Mouse (Mus musculus) adrenal gland, adult (tissue): ENCODE data around the gene Acacb.
A peak's percentile ranks its signal among the peaks of the same experiment; 100 is the strongest.

Experiments
- DNase-seq, 2 experiments: peaks; one replicate each; pipeline ENCODE4 v3.0.0; 2022 to 2023; ENCODE audit warnings: low spot score in 1 of 2; ENCODE audit not compliant: inconsistent age in 2 of 2

The Acacb gene

DNA sequence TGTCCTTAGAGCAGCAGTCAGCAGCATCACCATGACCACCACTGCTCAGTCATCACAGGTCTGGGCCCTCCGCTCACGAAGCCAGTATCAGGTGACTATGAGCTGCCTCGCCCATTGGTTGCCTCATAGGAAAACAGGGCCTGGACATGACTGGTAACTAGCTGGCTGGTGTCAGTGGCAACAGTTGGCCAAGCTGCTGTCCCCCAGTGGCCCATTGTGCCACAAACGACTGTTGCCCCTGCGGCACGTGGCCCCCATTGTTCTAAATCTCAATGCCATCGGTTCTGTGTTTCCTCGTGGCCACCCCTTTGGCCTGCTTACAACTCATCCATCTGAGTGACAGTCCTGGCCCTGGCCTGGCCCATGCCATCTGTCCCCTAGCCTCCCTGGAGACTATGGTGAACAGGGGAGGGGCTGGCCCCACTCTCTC is 117.7 kb downstream of the Acacb start:
- no peak for DNase-seq

DNA sequence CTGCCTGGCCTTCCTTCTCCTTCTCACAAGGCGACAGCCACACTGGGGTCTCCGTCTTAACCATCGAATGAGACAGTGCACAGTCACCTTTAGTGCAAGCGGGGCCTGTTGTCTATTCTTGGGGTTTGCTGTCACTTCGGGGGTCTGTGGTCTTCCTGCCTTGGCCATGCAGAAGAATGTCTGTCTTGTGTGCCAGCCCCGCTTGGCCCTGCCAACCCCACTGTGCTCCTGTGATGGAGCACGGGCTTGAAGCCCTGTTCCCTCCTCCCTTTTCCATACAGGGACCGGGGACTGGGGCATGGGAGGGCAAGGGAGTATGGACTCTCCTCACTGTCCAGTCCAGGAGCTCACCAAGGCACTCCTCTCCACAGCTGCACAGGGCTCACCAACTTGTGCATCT is 118.5 kb downstream of the Acacb start:
- DNase-seq, result no peak

DNA sequence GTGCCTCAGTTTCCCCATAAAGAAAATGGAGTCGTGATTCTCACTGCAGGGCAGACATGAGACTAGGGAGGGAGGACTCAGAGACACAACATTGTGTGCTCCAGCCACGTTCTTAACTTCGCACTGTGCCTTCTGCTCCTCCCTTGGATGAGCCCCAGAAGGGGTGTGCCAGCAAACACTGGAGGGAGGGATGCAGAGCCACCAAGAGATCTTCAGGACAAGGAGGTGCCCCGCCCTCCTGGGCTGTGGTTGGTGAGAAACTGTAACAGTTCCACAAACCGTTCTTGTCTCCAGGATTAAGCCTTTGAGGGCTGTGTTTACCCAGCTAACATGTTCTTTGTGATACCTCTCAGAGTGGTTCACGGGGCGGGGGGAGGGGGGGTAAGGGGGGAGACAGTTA is 122.3 kb downstream of the Acacb start:
- no peak for DNase-seq

DNA sequence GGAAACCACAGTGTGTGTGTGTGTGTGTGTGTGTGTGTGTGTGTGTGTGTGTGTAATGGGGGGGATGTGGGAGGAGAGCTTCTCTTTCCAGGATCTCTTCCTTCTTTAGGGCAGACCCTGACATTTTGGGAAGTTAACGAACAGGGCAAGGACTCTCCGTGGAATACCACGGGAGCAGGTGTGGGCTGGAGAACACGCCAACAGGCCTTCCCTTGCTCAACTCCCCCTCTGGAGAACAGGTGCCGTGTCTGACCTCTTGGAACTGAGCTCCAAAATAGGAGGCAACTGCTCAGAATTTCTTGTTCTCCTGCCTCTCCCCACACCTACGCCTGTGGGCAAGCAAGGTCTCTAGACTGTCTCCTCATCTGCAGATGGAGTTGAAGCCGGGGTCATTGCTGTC is 123.2 kb downstream of the Acacb start:
- DNase-seq, result no peak

DNA sequence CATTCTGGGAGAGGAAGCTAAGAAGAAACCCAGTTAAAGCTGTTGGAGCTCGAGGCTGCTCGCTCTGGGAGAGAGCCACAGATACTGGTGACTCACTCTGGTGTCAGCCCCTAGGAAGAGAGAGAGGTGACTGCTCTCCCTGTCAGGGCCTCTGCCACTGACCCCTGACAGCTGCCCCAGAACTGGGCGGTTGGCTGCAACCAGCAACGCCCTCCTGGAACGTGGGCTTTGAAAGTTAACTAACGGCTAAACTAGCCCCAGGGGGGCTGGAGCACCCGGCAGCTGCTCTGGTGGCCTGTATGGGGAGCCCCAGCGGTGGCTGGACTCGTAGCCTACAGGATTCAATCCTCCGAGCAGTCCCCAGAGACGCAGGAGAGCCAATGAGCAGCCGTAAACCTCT is 123.6 kb downstream of the Acacb start:
- DNase-seq, result peak; percentile 15 to 47

GRCm38 (mm10) chr5:114273693-114274402 is 127.5 kb downstream of the Acacb start, which contains the start of gene Foxn4:
TSS of gene Foxn4 (minus strand) at chr5:114273807.
- peak in 1 of 2 experiments; percentile 44 for DNase-seq

DNA sequence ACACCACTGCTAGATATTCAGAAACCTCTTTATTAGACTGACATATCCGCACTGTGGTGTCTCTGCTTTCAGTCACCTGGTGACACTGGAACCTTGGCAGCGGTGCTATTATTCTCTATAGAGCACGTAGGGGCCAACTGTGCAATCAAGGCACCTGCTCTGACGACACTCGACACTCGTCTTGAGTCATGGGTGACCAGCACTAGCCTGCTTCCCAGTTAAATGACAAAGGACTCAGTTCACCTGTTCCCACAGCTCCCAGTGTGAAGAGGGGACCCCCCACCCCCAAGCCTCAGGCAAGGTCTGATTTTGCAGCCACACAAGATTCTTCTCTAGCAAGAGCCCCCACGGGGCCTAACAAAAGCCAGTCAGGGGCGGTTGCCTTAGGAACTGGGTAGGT is 129.0 kb downstream of the Acacb start:
- DNase-seq, result no peak

- no peak for DNase-seq
Observed at GRCm38 (mm10) chr5:114275991-114276390, 129.7 kb downstream of the Acacb start.

- DNase-seq, result no peak
Observed at GRCm38 (mm10) chr5:114279382-114280143, 133.2 kb downstream of the Acacb start.

DNA sequence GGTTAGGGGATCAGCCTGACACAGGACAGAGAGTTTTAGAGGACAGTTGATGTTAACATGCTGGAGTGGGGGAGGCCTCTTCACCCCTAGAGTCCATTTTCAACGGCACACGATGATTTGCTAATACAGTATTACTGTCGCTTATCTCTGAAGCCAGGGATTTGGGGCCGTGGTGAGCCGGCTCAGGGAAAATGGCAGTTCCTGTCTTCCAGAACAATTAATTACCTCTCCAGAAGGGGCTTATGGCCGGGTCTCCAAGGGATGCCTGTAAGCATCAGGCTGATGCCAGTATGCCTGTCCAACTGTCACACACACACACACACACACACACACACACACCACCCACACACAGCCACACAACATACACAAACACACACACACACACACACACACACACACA is 136.0 kb downstream of the Acacb start:
- DNase-seq, result no peak

GRCm38 (mm10) chr5:114284604-114285397 is 138.5 kb downstream of the Acacb start:
- DNase-seq, result no peak

DNA sequence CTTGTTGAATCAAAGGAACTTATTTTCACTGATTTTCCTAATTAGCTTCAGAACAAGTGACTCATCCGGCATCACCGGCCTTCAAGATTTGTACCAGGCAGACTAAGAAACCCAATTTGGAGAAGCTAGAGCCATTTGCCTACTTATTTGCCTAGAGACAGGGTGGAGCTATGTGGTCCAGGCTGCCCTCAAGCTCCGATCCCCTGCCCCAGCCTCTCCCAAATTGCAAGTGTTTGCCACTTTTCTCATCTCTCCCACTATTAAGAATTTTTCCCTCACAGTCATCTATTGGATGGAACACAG is 139.0 kb downstream of the Acacb start:
- DNase-seq, result no peak

DNA sequence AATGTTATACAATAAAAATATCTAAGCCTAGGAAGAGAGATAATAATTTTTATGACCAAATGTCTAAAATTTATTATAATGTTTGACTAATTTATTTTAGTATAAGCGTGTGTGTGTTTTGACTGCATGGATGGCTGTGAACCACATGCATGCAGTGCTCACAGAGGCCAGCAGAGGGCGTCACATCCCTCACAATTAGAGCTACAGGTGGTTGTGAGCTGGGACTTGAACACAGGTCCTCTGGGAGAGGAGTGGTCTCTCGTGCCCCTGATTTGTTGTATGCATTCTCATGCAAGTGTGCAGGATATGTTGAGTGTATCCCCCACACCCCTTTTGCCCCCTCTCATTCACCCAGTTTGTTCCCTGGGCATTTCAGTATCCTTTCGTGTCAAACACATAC is 139.8 kb downstream of the Acacb start:
- DNase-seq, result no peak

GRCm38 (mm10) chr5:114286872-114287571 is 140.7 kb downstream of the Acacb start:
- no peak for DNase-seq

DNA sequence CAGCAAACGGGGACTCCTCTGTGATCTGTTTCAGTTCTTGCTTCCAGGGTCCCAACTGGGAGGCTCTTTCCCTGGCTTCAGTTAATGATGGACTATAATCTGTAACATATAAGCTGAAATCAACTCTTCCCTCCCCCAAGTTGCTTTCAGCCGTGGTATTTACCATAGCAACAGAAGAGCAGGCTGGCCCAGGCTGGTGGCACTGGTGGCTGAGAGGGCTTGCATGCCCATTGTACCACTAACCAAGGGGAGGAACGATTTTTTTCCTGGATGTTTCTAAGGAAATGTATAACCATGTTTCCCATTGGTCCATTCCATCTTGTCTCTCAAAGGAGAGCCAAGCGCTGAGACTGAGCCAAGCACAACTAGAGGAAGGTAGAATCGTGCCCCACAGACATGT is 142.1 kb downstream of the Acacb start:
- no peak for DNase-seq

GRCm38 (mm10) chr5:114288874-114289273 is 142.5 kb downstream of the Acacb start, which contains the start of gene Myo1h:
TSS of gene Myo1h (plus strand) at chr5:114289166.
- DNase-seq, result no peak

GRCm38 (mm10) chr5:114290004-114290403 is 143.7 kb downstream of the Acacb start:
- no peak for DNase-seq

DNA sequence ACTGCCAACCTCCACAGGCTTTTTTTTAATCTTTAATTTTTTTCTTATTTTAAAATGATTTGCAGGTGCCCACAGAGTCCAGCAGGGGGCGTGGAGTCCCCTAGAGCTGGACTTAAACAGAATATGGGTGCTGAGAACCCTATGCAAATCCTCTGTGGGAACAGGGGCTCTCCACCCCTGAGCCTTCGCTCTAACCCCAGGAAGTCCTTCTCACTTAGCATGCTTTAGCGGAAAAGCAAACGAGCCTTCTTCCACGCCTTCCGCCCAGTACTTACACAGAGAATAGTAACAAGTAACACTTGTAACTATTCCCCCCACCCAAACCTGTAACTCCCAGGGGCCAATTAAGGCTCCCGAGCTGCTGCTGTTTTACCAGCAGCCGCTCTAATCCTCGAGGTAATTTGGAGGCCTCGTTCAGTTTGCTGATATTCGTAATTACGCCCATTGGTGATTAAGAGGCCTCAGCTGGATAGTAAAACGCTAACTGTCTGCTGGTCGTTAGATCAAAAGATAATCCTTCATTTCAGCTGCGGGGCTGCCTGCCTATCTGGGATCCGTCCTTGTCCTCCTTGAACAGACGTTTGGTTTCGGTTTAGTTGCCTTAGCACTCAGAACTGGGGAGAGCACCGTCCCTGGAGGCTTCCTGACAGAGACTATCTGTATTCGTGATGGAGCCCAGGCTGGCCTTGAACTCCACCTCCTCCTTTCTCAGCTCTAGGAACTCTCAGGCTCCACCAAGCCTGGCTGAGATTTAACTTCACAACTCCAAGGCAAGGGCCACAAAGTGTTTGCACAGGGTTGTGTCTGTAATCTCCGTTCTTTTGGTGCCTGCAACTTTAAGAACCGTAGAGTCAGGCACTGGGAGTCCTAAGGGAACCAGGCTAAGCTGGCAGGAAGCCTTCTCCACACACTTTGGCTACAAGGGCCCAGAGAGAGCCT is 150.6 kb downstream of the Acacb start:
- peak; percentile 53 to 85 for DNase-seq

GRCm38 (mm10) chr5:114298212-114298894 is 152.0 kb downstream of the Acacb start:
- peak in 1 of 2 experiments; percentile 30 for DNase-seq
